Mouse (Mus musculus) testis, adult 2 months (tissue): ENCODE results near the gene Rrp1b.
"Not testable (repeated sequence)": the region's sequence is repeated elsewhere in the genome, so short reads cannot be mapped to it uniquely, and the experiment has no call there.

ENCODE experiments used
- CTCF ChIP-seq: fragments of 200-500 bp; IDR thresholded peaks from 2 replicates; pipeline ENCODE4 v1.5.1; 2012; ENCODE audit warnings: low read depth, mild to moderate bottlenecking, inconsistent platforms, low read length, moderate library complexity; ENCODE audit not compliant: control insufficient read depth, insufficient read depth, insufficient replicate concordance
- POLR2A ChIP-seq: fragments of 200-500 bp; IDR thresholded peaks from 2 replicates; pipeline ENCODE4 v1.6.1; 2012; ENCODE audit warnings: low read depth, mild to moderate bottlenecking, inconsistent platforms, low read length, moderate library complexity; ENCODE audit not compliant: control insufficient read depth

- TF ChIP-seq POLR2A, CTCF: not testable (repeated sequence)
Measured at GRCm38 (mm10) chr17:32064762-32065161, 28.9 kb downstream of the Rrp1b start.
